Mouse (Mus musculus) CH12.LX (cell line): ENCODE measurements around the gene Ppp2r2c. TPM values are rescaled to one million over a fixed set of nuclear protein-coding genes. Genes with fewer than 3 reads are reported as not detected.

ENCODE experiments used
- DNase-seq: peaks from one replicate; pipeline ENCODE4 v3.0.0-alpha.2; 2013; ENCODE audit errors: extremely low read depth
- H3K27ac ChIP-seq: 2 replicates; pipeline ENCODE4 v1.5.1; 2012; ENCODE audit warnings: low read depth, mild to moderate bottlenecking, control low read depth, moderate library complexity; ENCODE audit not compliant: insufficient read depth
- H3K27me3 ChIP-seq: replicated peaks from 2 replicates; pipeline ENCODE3; 2012; ENCODE audit warnings: inconsistent platforms
- H3K36me3 ChIP-seq, 2 experiments: replicated peaks in 1 of 2; 2 replicates each; pipeline versions ENCODE3 to v1.6.1; 2012; ENCODE audit warnings: inconsistent platforms in 1 of 2, low read length in 1 of 2, mild to moderate bottlenecking in 1 of 2, mixed read lengths in 1 of 2, moderate library complexity in 1 of 2; ENCODE audit not compliant: control insufficient read depth in 1 of 2, insufficient read depth in 1 of 2
- H3K4me1 ChIP-seq, 2 experiments: 2 replicates each; pipeline ENCODE4 v1.6.1; 2012; ENCODE audit warnings: inconsistent platforms in 1 of 2, moderate library complexity in 1 of 2; ENCODE audit not compliant: insufficient read depth in 2 of 2, control insufficient read depth in 1 of 2
- H3K4me2 ChIP-seq: 2 replicates; pipeline ENCODE4 v1.6.1; 2012; ENCODE audit warnings: low read depth, mild to moderate bottlenecking, control low read depth; ENCODE audit not compliant: poor library complexity, insufficient read depth, severe bottlenecking
- H3K4me3 ChIP-seq, 3 experiments: fragments of 150-350 bp in 1 of 3; sonication (generic) in 1 of 3; replicated peaks in 1 of 3; 2 replicates each; pipeline versions ENCODE3 to v1.5.1; 2011 to 2012; ENCODE audit warnings: low read depth in 2 of 3, low read length in 2 of 3, mild to moderate bottlenecking in 2 of 3, moderate library complexity in 2 of 3, control low read depth in 1 of 3, improper control_type of control experiment in 1 of 3, inconsistent platforms in 1 of 3, mixed read lengths in 1 of 3; ENCODE audit not compliant: poor library complexity in 1 of 3
- H3K79me2 ChIP-seq: replicated peaks from 2 replicates; pipeline ENCODE4 v1.6.1; 2012; ENCODE audit warnings: mild to moderate bottlenecking, moderate library complexity; ENCODE audit not compliant: control insufficient read depth, poor library complexity, insufficient read depth, severe bottlenecking; ENCODE audit errors: extremely low read depth
- H3K9ac ChIP-seq: 2 replicates; pipeline ENCODE4 v1.6.1; 2012; ENCODE audit warnings: low read depth, mild to moderate bottlenecking, control low read depth, moderate library complexity; ENCODE audit not compliant: insufficient read depth
- H3K9me3 ChIP-seq: replicated peaks from 2 replicates; pipeline ENCODE3; 2012; ENCODE audit warnings: low read length, inconsistent platforms, mixed read lengths
- BHLHE40 ChIP-seq: IDR thresholded peaks from 2 replicates; pipeline ENCODE4 v1.6.1; 2011; ENCODE audit warnings: mild to moderate bottlenecking, low read depth, low read length, improper control_type of control experiment
- CHD2 ChIP-seq: IDR thresholded peaks from 2 replicates; pipeline ENCODE4 v1.6.1; 2011; ENCODE audit warnings: low read length, improper control_type of control experiment
- CTCF ChIP-seq, 2 experiments: IDR thresholded peaks in 1 of 2; conservative IDR thresholded peaks in 1 of 2; 2 replicates each; pipeline ENCODE4 v1.5.1; 2011 to 2012; ENCODE audit warnings: low read depth in 2 of 2, low read length in 2 of 2, improper control_type of control experiment in 1 of 2, inconsistent platforms in 1 of 2, mild to moderate bottlenecking in 1 of 2, moderate library complexity in 1 of 2
- E2F4 ChIP-seq: IDR thresholded peaks from 2 replicates; pipeline ENCODE4 v1.6.1; 2011; ENCODE audit warnings: low read depth, low read length, improper control_type of control experiment; ENCODE audit not compliant: insufficient replicate concordance
- ELF1 ChIP-seq: IDR thresholded peaks from 2 replicates; pipeline ENCODE4 v1.6.1; 2014; ENCODE audit warnings: low read depth, mild to moderate bottlenecking, inconsistent platforms, low read length, improper control_type of control experiment
- EP300 ChIP-seq: IDR thresholded peaks from 2 replicates; pipeline ENCODE4 v1.6.1; 2011; ENCODE audit warnings: low read length, improper control_type of control experiment
- ETS1 ChIP-seq: conservative IDR thresholded peaks from 2 replicates; pipeline ENCODE4 v1.6.1; 2012; ENCODE audit warnings: low read depth, mild to moderate bottlenecking, inconsistent platforms, low read length, improper control_type of control experiment, moderate library complexity
- GABPA ChIP-seq: IDR thresholded peaks from 2 replicates; pipeline ENCODE4 v1.6.1; 2012; ENCODE audit warnings: low read depth, low read length, improper control_type of control experiment, inconsistent platforms; ENCODE audit not compliant: insufficient replicate concordance
- HCFC1 ChIP-seq: IDR thresholded peaks from 2 replicates; pipeline ENCODE4 v1.6.1; 2012; ENCODE audit warnings: low read depth, mild to moderate bottlenecking, inconsistent platforms, low read length, improper control_type of control experiment
- IRF4 ChIP-seq: IDR thresholded peaks from 2 replicates; pipeline ENCODE4 v1.6.1; 2014; ENCODE audit warnings: low read depth, mild to moderate bottlenecking, inconsistent platforms, low read length, improper control_type of control experiment
- JUND ChIP-seq: conservative IDR thresholded peaks from 2 replicates; pipeline ENCODE4 v1.6.1; 2011; ENCODE audit warnings: low read depth, low read length, improper control_type of control experiment
- KAT2A ChIP-seq: IDR thresholded peaks from 2 replicates; pipeline ENCODE4 v1.6.1; 2012; ENCODE audit warnings: low read length, improper control_type of control experiment, inconsistent platforms; ENCODE audit not compliant: insufficient replicate concordance
- MAFK ChIP-seq: IDR thresholded peaks from 2 replicates; pipeline ENCODE4 v1.6.1; 2011; ENCODE audit warnings: low read length, improper control_type of control experiment; ENCODE audit not compliant: insufficient replicate concordance
- MAX ChIP-seq: IDR thresholded peaks from 2 replicates; pipeline ENCODE4 v1.6.1; 2011; ENCODE audit warnings: low read length, improper control_type of control experiment
- MAZ ChIP-seq: IDR thresholded peaks from 2 replicates; pipeline ENCODE4 v1.6.1; 2012; ENCODE audit warnings: low read depth, mild to moderate bottlenecking, inconsistent platforms, low read length, improper control_type of control experiment, moderate library complexity
- MEF2A ChIP-seq: IDR thresholded peaks from 2 replicates; pipeline ENCODE4 v1.6.1; 2014; ENCODE audit warnings: low read depth, mild to moderate bottlenecking, inconsistent platforms, low read length, improper control_type of control experiment, borderline replicate concordance
- MXI1 ChIP-seq: IDR thresholded peaks from 2 replicates; pipeline ENCODE4 v1.6.1; 2011; ENCODE audit warnings: mild to moderate bottlenecking, low read depth, low read length, improper control_type of control experiment
- MYC ChIP-seq: IDR thresholded peaks from 2 replicates; pipeline ENCODE4 v1.6.1; 2011; ENCODE audit warnings: low read depth, mild to moderate bottlenecking, improper control_type of control experiment, low read length
- NELFE ChIP-seq: IDR thresholded peaks from 2 replicates; pipeline ENCODE4 v1.6.1; 2011; ENCODE audit warnings: low read depth, low read length, improper control_type of control experiment
- NRF1 ChIP-seq: IDR thresholded peaks from 2 replicates; pipeline ENCODE4 v1.6.1; 2014; ENCODE audit warnings: low read depth, mild to moderate bottlenecking, inconsistent platforms, low read length, improper control_type of control experiment, moderate library complexity
- POLR2A ChIP-seq: IDR thresholded peaks from 2 replicates; pipeline ENCODE4 v1.6.1; 2011; ENCODE audit warnings: low read depth, mild to moderate bottlenecking, improper control_type of control experiment, low read length
- POLR2AphosphoS2 ChIP-seq: IDR thresholded peaks from 2 replicates; pipeline ENCODE4 v1.6.1; 2011; ENCODE audit warnings: low read depth, low read length, improper control_type of control experiment
- RAD21 ChIP-seq: IDR thresholded peaks from 2 replicates; pipeline ENCODE4 v1.6.1; 2011; ENCODE audit warnings: low read depth, mild to moderate bottlenecking, low read length, improper control_type of control experiment, moderate library complexity
- RCOR1 ChIP-seq: conservative IDR thresholded peaks from 2 replicates; pipeline ENCODE4 v1.6.1; 2012; ENCODE audit warnings: low read depth, mild to moderate bottlenecking, inconsistent platforms, low read length, improper control_type of control experiment
- SIN3A ChIP-seq: IDR thresholded peaks from 2 replicates; pipeline ENCODE4 v1.6.1; 2012; ENCODE audit warnings: low read length, improper control_type of control experiment, inconsistent platforms
- SMC3 ChIP-seq: IDR thresholded peaks from 2 replicates; pipeline ENCODE4 v1.6.1; 2011; ENCODE audit warnings: low read depth, low read length, improper control_type of control experiment
- USF1 ChIP-seq: IDR thresholded peaks from 2 replicates; pipeline ENCODE4 v1.6.1; 2014; ENCODE audit warnings: low read depth, mild to moderate bottlenecking, inconsistent platforms, low read length, improper control_type of control experiment
- ZC3H11A ChIP-seq: IDR thresholded peaks from 2 replicates; pipeline ENCODE4 v1.6.1; 2012; ENCODE audit warnings: low read depth, mild to moderate bottlenecking, inconsistent platforms, low read length, improper control_type of control experiment
- ZKSCAN1 ChIP-seq: IDR thresholded peaks from 2 replicates; pipeline ENCODE4 v1.6.1; 2012; ENCODE audit warnings: low read depth, inconsistent platforms, low read length, improper control_type of control experiment, borderline replicate concordance
- ZNF384 ChIP-seq: IDR thresholded peaks from 2 replicates; pipeline ENCODE4 v1.6.1; 2012; ENCODE audit warnings: low read depth, low read length, improper control_type of control experiment, inconsistent platforms
- dilution Hi-C: fragments of 300-500 bp; cut with MboI; formaldehyde crosslinking; loops from 2 replicates; pipeline ENCODE4 v1.14.3; 2020; ENCODE audit warnings: low sequenced_read_pairs; ENCODE audit not compliant: extremely low pct_unique_long_range_greater_than_20kb, extremely low pct_ligation_motif_present
- in situ Hi-C: fragments of 300-500 bp; cut with MboI; formaldehyde crosslinking; loops from 3 replicates; pipeline ENCODE4 v1.14.3; 2019; ENCODE audit warnings: low sequenced_read_pairs, low pct_ligation_motif_present, low pct_unique_long_range_greater_than_20kb, mixed read lengths
- polyA plus RNA-seq: library from polyadenylated mRNA; unstranded; fragments of >175 nt; gene quantifications from 2 replicates; pipeline ENCODE4 v1.2.1, GENCODE M21; 2012; ENCODE audit warnings: low read depth; ENCODE audit not compliant: insufficient read length
- total RNA-seq, 2 experiments: library from RNA; depleted of rRNA; stranded (reverse); fragments of 300-350 nt in 1 of 2; fragments of >200 nt in 1 of 2; gene quantifications; 2 replicates each; pipeline ENCODE4 v1.2.3; 2012 to 2014

Gene Ppp2r2c
- total and polyA plus RNA-seq, 3 experiments = 0.07 to 0.21 TPM; not detected in 1

DNA sequence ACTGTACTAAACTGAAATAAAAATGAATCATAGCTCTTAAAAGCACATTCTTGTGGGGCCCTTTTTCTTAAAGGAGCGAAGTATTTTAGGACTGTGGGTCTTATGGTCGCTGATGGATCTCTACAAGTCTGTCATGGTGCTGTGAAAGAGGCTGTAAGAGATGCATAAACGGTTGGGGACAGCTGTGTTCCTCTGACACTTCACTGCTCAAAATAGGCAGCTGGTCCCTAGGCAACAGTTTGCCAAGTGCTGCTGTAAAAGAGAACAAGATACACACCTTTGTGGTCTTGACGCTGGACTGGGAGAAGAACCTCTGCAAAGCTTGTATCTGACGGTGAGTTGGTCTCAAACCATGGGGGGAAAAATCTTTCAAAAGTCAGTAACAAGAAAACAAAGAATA lies 10.8 kb upstream of the Ppp2r2c start:
- dilution Hi-C loops = no loop called here
- H3K9ac ChIP-seq = no peak overlapping the region
- no peak overlapping the region for H3K27ac ChIP-seq
- no peak overlapping the region for H3K4me2 ChIP-seq
- no peak for DNase-seq
- TF ChIP-seq JUND = no peak
- no peak for TF ChIP-seq RAD21
- TF ChIP-seq IRF4 = no peak
- TF ChIP-seq MXI1 = no peak
- no peak for TF ChIP-seq NELFE
- no peak for TF ChIP-seq MAX
- TF ChIP-seq CHD2 = no peak
- TF ChIP-seq ZC3H11A = no peak
- no peak for TF ChIP-seq ZKSCAN1
- no peak for TF ChIP-seq GABPA
- H3K27me3 ChIP-seq = peaks cover 89% of the 10 kb centered on the region
- no peaks in the 10 kb centered on the region for H3K4me1 ChIP-seq
- in situ Hi-C loops = no loop called here
- H3K36me3 ChIP-seq = no peaks in the 10 kb centered on the region
- H3K9me3 ChIP-seq = peaks cover 7% of the 10 kb centered on the region
- H3K79me2 ChIP-seq = no peaks in the 10 kb centered on the region
- no peak overlapping the region for H3K4me3 ChIP-seq

DNA sequence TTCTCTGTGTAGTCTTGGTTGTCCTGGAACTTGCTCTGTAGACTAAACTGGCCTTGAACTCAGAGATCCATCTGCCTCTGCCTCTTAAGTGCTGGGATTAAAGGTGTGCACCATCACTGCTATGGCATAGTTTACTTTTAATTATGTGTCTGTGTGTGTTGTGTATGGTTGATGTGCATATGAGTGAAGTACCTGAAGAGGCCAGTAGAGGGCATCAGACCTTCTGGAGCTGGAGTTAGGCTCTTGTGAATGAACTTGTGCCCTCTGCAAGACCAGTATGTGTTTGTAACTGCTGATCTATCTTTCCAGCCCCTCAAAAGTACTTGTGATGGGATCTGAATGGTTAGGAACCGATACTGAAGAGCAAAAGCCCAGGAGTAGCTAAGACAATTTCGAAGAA lies 7.2 kb upstream of the Ppp2r2c start:
- TF ChIP-seq ELF1 = no peak
- no peak for TF ChIP-seq NRF1
- TF ChIP-seq MAZ = no peak
- no peak for TF ChIP-seq CHD2
- TF ChIP-seq POLR2AphosphoS2 = no peak
- no peak for TF ChIP-seq BHLHE40
- no peak for TF ChIP-seq MEF2A
- TF ChIP-seq HCFC1 = no peak
- no peak for TF ChIP-seq RCOR1
- TF ChIP-seq EP300 = no peak
- TF ChIP-seq KAT2A = no peak
- TF ChIP-seq SIN3A = no peak
- peak; percentile 51 for TF ChIP-seq RAD21
- no peak for TF ChIP-seq MAFK
- peak; percentile 66 to 81 for TF ChIP-seq CTCF (conservative IDR thresholded peaks at IDR 0.05 in 1 of 2, IDR thresholded peaks at IDR 0.05 in 1 of 2; ENCODE audit: low read depth in 2 of 2, low read length in 2 of 2)
- no peak for TF ChIP-seq MYC
- TF ChIP-seq E2F4 = no peak
- no peak for TF ChIP-seq JUND
- TF ChIP-seq USF1 = no peak
- TF ChIP-seq MXI1 = no peak
- no peak for TF ChIP-seq ETS1
- no peak for TF ChIP-seq POLR2A
- peak; percentile 67 for TF ChIP-seq SMC3
- TF ChIP-seq ZNF384 = no peak
- no peak for TF ChIP-seq IRF4
- Histone ChIP-seq H3K4me3 (no peak overlapping the region), H3K79me2 (no peaks in the 10 kb centered on the region), H3K4me2 (no peak overlapping the region), H3K27me3 (peaks cover 92% of the 10 kb centered on the region), H3K36me3 (no peaks in the 10 kb centered on the region), H3K27ac (no peak overlapping the region), H3K4me1 (no peaks in the 10 kb centered on the region), H3K9ac (no peak overlapping the region), H3K9me3 (peaks cover 7% of the 10 kb centered on the region)
- dilution Hi-C loops (no loop called here), in situ Hi-C loops (no loop called here)
- DNase-seq = peak; percentile 37
